Mouse (Mus musculus): ENCODE results near the gene Ttc16. TPM values are rescaled to one million over a fixed set of nuclear protein-coding genes. Genes with fewer than 3 reads are reported as not detected.

Ttc16 gene
- polyA plus RNA-seq, 1 experiment, result 132 TPM

- H3K4me3 ChIP-seq (ENCODE audit: control insufficient read depth, low read depth, low read length), result no peak overlapping the region
- H3K4me1 ChIP-seq (ENCODE audit: control insufficient read depth, insufficient read depth, low read length), result peaks cover 7% of the 10 kb centered on the region
- H3K36me3 ChIP-seq (ENCODE audit: control insufficient read depth, insufficient read depth, low read length), result peaks cover 1% of the 10 kb centered on the region; the same call in 1 of the 2 replicates
- no peak overlapping the region for H3K27ac ChIP-seq (ENCODE audit: control insufficient read depth, insufficient read depth, low read depth, low read length)
- TF ChIP-seq CTCF (IDR thresholded peaks at IDR 0.05; ENCODE audit: control insufficient read depth, insufficient read depth, insufficient replicate concordance, low read depth, low read length) (no peak), POLR2A (IDR thresholded peaks at IDR 0.05; ENCODE audit: control insufficient read depth, low read depth, low read length) (no peak)
- H3K27me3 ChIP-seq (ENCODE audit: control insufficient read depth, insufficient read depth, low read length), result no peaks in the 10 kb centered on the region
Observed at GRCm38 (mm10) chr2:32767241-32767640, 8.2 kb downstream of the Ttc16 start.

GRCm38 (mm10) chr2:32763353-32763752, 12.1 kb downstream of the Ttc16 start:
- Histone ChIP-seq H3K36me3 (ENCODE audit: control insufficient read depth, insufficient read depth, low read length) (peaks cover 1% of the 10 kb centered on the region; the same call in 1 of the 2 replicates), H3K4me3 (ENCODE audit: control insufficient read depth, low read depth, low read length) (no peak overlapping the region), H3K27me3 (ENCODE audit: control insufficient read depth, insufficient read depth, low read length) (no peaks in the 10 kb centered on the region), H3K27ac (ENCODE audit: control insufficient read depth, insufficient read depth, low read depth, low read length) (no peak overlapping the region), H3K4me1 (ENCODE audit: control insufficient read depth, insufficient read depth, low read length) (no peaks in the 10 kb centered on the region)
- TF ChIP-seq CTCF (IDR thresholded peaks at IDR 0.05; ENCODE audit: control insufficient read depth, insufficient read depth, insufficient replicate concordance, low read depth, low read length), result no peak
- TF ChIP-seq POLR2A (IDR thresholded peaks at IDR 0.05; ENCODE audit: control insufficient read depth, low read depth, low read length), result no peak

GRCm38 (mm10) chr2:32761859-32762258, 13.6 kb downstream of the Ttc16 start:
- H3K27me3 ChIP-seq (ENCODE audit: control insufficient read depth, insufficient read depth, low read length), result no peaks in the 10 kb centered on the region
- no peak overlapping the region for H3K4me3 ChIP-seq (ENCODE audit: control insufficient read depth, low read depth, low read length)
- peaks cover 2% of the 10 kb centered on the region; the same call in 1 of the 2 replicates for H3K4me1 ChIP-seq (ENCODE audit: control insufficient read depth, insufficient read depth, low read length)
- H3K36me3 ChIP-seq (ENCODE audit: control insufficient read depth, insufficient read depth, low read length), result peaks cover 1% of the 10 kb centered on the region; the same call in 1 of the 2 replicates
- TF ChIP-seq CTCF (IDR thresholded peaks at IDR 0.05; ENCODE audit: control insufficient read depth, insufficient read depth, insufficient replicate concordance, low read depth, low read length) (no peak), POLR2A (IDR thresholded peaks at IDR 0.05; ENCODE audit: control insufficient read depth, low read depth, low read length) (no peak)
- no peak overlapping the region for H3K27ac ChIP-seq (ENCODE audit: control insufficient read depth, insufficient read depth, low read depth, low read length)

- TF ChIP-seq POLR2A (IDR thresholded peaks at IDR 0.05; ENCODE audit: control insufficient read depth, low read depth, low read length) (no peak), CTCF (IDR thresholded peaks at IDR 0.05; ENCODE audit: control insufficient read depth, insufficient read depth, insufficient replicate concordance, low read depth, low read length) (no peak)
- no peak overlapping the region for H3K27ac ChIP-seq (ENCODE audit: control insufficient read depth, insufficient read depth, low read depth, low read length)
Observed at GRCm38 (mm10) chr2:32761361-32761760, 14.1 kb downstream of the Ttc16 start.

GRCm38 (mm10) chr2:32759001-32759400, 16.4 kb downstream of the Ttc16 start:
- H3K36me3 ChIP-seq (ENCODE audit: control insufficient read depth, insufficient read depth, low read length), result peaks cover 1% of the 10 kb centered on the region; the same call in 1 of the 2 replicates
- TF ChIP-seq POLR2A (IDR thresholded peaks at IDR 0.05; ENCODE audit: control insufficient read depth, low read depth, low read length) (no peak), CTCF (IDR thresholded peaks at IDR 0.05; ENCODE audit: control insufficient read depth, insufficient read depth, insufficient replicate concordance, low read depth, low read length) (no peak)
- H3K4me1 ChIP-seq (ENCODE audit: control insufficient read depth, insufficient read depth, low read length), result peaks cover 2% of the 10 kb centered on the region; the same call in 1 of the 2 replicates
- H3K4me3 ChIP-seq (ENCODE audit: control insufficient read depth, low read depth, low read length), result no peak overlapping the region
- no peaks in the 10 kb centered on the region for H3K27me3 ChIP-seq (ENCODE audit: control insufficient read depth, insufficient read depth, low read length)
- no peak overlapping the region for H3K27ac ChIP-seq (ENCODE audit: control insufficient read depth, insufficient read depth, low read depth, low read length)

More at GRCm38 (mm10) chr2:32761361-32761760, 14.1 kb downstream of the Ttc16 start:
- no peaks in the 10 kb centered on the region for H3K27me3 ChIP-seq (ENCODE audit: control insufficient read depth, insufficient read depth, low read length)
- H3K4me3 ChIP-seq (ENCODE audit: control insufficient read depth, low read depth, low read length), result no peak overlapping the region
- peaks cover 1% of the 10 kb centered on the region; the same call in 1 of the 2 replicates for H3K36me3 ChIP-seq (ENCODE audit: control insufficient read depth, insufficient read depth, low read length)
- H3K4me1 ChIP-seq (ENCODE audit: control insufficient read depth, insufficient read depth, low read length), result peaks cover 2% of the 10 kb centered on the region; the same call in 1 of the 2 replicates

GRCm38 (mm10) chr2:32758503-32758902, 16.9 kb downstream of the Ttc16 start:
- Histone ChIP-seq H3K27me3 (ENCODE audit: control insufficient read depth, insufficient read depth, low read length) (no peaks in the 10 kb centered on the region), H3K36me3 (ENCODE audit: control insufficient read depth, insufficient read depth, low read length) (peaks cover 1% of the 10 kb centered on the region; the same call in 1 of the 2 replicates), H3K27ac (ENCODE audit: control insufficient read depth, insufficient read depth, low read depth, low read length) (no peak overlapping the region), H3K4me1 (ENCODE audit: control insufficient read depth, insufficient read depth, low read length) (peaks cover 2% of the 10 kb centered on the region; the same call in 1 of the 2 replicates), H3K4me3 (ENCODE audit: control insufficient read depth, low read depth, low read length) (no peak overlapping the region)
- TF ChIP-seq POLR2A (IDR thresholded peaks at IDR 0.05; ENCODE audit: control insufficient read depth, low read depth, low read length) (no peak), CTCF (IDR thresholded peaks at IDR 0.05; ENCODE audit: control insufficient read depth, insufficient read depth, insufficient replicate concordance, low read depth, low read length) (no peak)

GRCm38 (mm10) chr2:32757056-32757845, 18.2 kb downstream of the Ttc16 start, which contains the start of gene Tor2a:
Gene Tor2a (plus strand): TSS chr2:32757234.
- Histone ChIP-seq H3K27me3 (ENCODE audit: control insufficient read depth, insufficient read depth, low read length) (no peaks in the 10 kb centered on the region), H3K27ac (ENCODE audit: control insufficient read depth, insufficient read depth, low read depth, low read length) (peak within 1 kb of the TSS; percentile 92), H3K36me3 (ENCODE audit: control insufficient read depth, insufficient read depth, low read length) (no peaks in the 10 kb centered on the region), H3K4me1 (ENCODE audit: control insufficient read depth, insufficient read depth, low read length) (peaks cover 2% of the 10 kb centered on the region; the same call in 1 of the 2 replicates), H3K4me3 (ENCODE audit: control insufficient read depth, low read depth, low read length) (peak within 1 kb of the TSS; percentile 94)
- peak; percentile 87; the same call in 1 of the 2 replicates for TF ChIP-seq CTCF (IDR thresholded peaks at IDR 0.05; ENCODE audit: control insufficient read depth, insufficient read depth, insufficient replicate concordance, low read depth, low read length)
- TF ChIP-seq POLR2A (IDR thresholded peaks at IDR 0.05; ENCODE audit: control insufficient read depth, low read depth, low read length), result peak; percentile 56

All from testis, adult 2 months (tissue).